Mouse (Mus musculus) heart, embryonic 11.5 days (tissue): ENCODE results near the gene Cd276. TPM values are rescaled to one million over a fixed set of nuclear protein-coding genes. Genes with fewer than 3 reads are reported as not detected.
"Not testable (repeated sequence)": the region's sequence is repeated elsewhere in the genome, so short reads cannot be mapped to it uniquely, and the experiment has no call there.

ENCODE experiments used
- ATAC-seq: fragments of 200-750 bp; cut with Nextera tagmentation; replicated peaks from 2 replicates; pipeline ENCODE4 v1.8.0; 2017; ENCODE audit warnings: moderate library complexity; ENCODE audit not compliant: insufficient number of reproducible peaks, low FRiP score, low TSS enrichment
- H3K27ac ChIP-seq: fragments of 300-500 bp; sonication (generic); 2 replicates; pipeline ENCODE4 v1.5.1; 2014; ENCODE audit warnings: mild to moderate bottlenecking, low read depth, low read length
- H3K27me3 ChIP-seq: fragments of 300-500 bp; sonication (generic); 2 replicates; pipeline ENCODE4 v1.6.1; 2014; ENCODE audit warnings: mild to moderate bottlenecking, low read length, mixed read lengths; ENCODE audit not compliant: control insufficient read depth, insufficient read depth
- H3K36me3 ChIP-seq: fragments of 300-500 bp; sonication (generic); 2 replicates; pipeline ENCODE4 v1.6.1; 2014; ENCODE audit warnings: mild to moderate bottlenecking, low read length, moderate library complexity, mixed read lengths; ENCODE audit not compliant: control insufficient read depth, insufficient read depth
- H3K4me1 ChIP-seq: fragments of 300-500 bp; sonication (generic); 2 replicates; pipeline ENCODE4 v1.6.1; 2014; ENCODE audit warnings: low read length; ENCODE audit not compliant: control insufficient read depth, insufficient read depth
- H3K4me2 ChIP-seq: fragments of 300-500 bp; sonication (generic); 2 replicates; pipeline ENCODE4 v1.6.1; 2014; ENCODE audit warnings: mild to moderate bottlenecking, moderate library complexity
- H3K4me3 ChIP-seq: fragments of 300-500 bp; sonication (generic); 2 replicates; pipeline ENCODE4 v1.5.1; 2014; ENCODE audit warnings: low read depth, low read length
- H3K9ac ChIP-seq: fragments of 300-500 bp; sonication (generic); 2 replicates; pipeline ENCODE4 v1.6.1; 2014; ENCODE audit warnings: mild to moderate bottlenecking, low read depth, low read length, moderate library complexity
- H3K9me3 ChIP-seq: fragments of 300-500 bp; sonication (generic); replicated peaks from 2 replicates; pipeline ENCODE4 v1.6.1; 2016; ENCODE audit warnings: low read length; ENCODE audit not compliant: control insufficient read depth
- WGBS: fragments of 180-500 bp; shearing (Covaris S2); extraction: QIAGEN DNeasy Blood & Tissue Kit; methylation state at CpG from one replicate; pipeline ENCODE4 v1.1.7; 2014; ENCODE audit not compliant: insufficient replicate concordance; 5-methylcytosine and 5-hydroxymethylcytosine counted together
- polyA plus RNA-seq: library from polyadenylated mRNA; unstranded; fragments of >200 nt; fragmentation: Nextera tagmentation; extraction: Ambion mirVana; gene quantifications from 2 replicates; pipeline ENCODE4 v1.2.1, GENCODE M21; 2014

The Cd276 gene
- polyA plus RNA-seq, 1 experiment from 2014 or later, result 29.1 TPM

- not testable (repeated sequence) for H3K9ac ChIP-seq, H3K27me3 ChIP-seq, H3K4me1 ChIP-seq, H3K36me3 ChIP-seq, H3K27ac ChIP-seq, H3K9me3 ChIP-seq, ATAC-seq, H3K4me3 ChIP-seq, H3K4me2 ChIP-seq
- 74% methylated on average over 10 of the region's 10 CpGs for WGBS
Measured at GRCm38 (mm10) chr9:58580453-58581195, 25.4 kb upstream of the Cd276 start.

GRCm38 (mm10) chr9:58578669-58579068 lies 23.4 kb upstream of the Cd276 start:
- WGBS, result 19% methylated on average over 3 of the region's 3 CpGs

GRCm38 (mm10) chr9:58571001-58571400 lies 15.8 kb upstream of the Cd276 start:
- Histone ChIP-seq H3K9me3 (no peaks in the 10 kb centered on the region), H3K9ac (no peak overlapping the region), H3K4me2 (no peak overlapping the region), H3K4me1 (no peaks in the 10 kb centered on the region), H3K27me3 (no peaks in the 10 kb centered on the region), H3K4me3 (no peak overlapping the region), H3K36me3 (no peaks in the 10 kb centered on the region), H3K27ac (no peak overlapping the region)
- no peak for ATAC-seq
- 89% methylated on average over 1 of the region's 1 CpGs for WGBS

More at GRCm38 (mm10) chr9:58578669-58579068, 23.4 kb upstream of the Cd276 start:
- no peaks in the 10 kb centered on the region for H3K27me3 ChIP-seq
- no peak overlapping the region for H3K4me2 ChIP-seq
- H3K4me3 ChIP-seq, result no peak overlapping the region
- no peak overlapping the region for H3K9ac ChIP-seq
- no peaks in the 10 kb centered on the region for H3K36me3 ChIP-seq
- H3K27ac ChIP-seq, result no peak overlapping the region
- no peaks in the 10 kb centered on the region for H3K9me3 ChIP-seq
- H3K4me1 ChIP-seq, result peaks cover 5% of the 10 kb centered on the region
- ATAC-seq, result no peak

- no peak overlapping the region for H3K4me3 ChIP-seq
- H3K9ac ChIP-seq, result no peak overlapping the region
- H3K36me3 ChIP-seq, result no peaks in the 10 kb centered on the region
- H3K4me2 ChIP-seq, result no peak overlapping the region
- no peaks in the 10 kb centered on the region for H3K27me3 ChIP-seq
- H3K4me1 ChIP-seq, result no peaks in the 10 kb centered on the region
- ATAC-seq, result no peak
- no peak overlapping the region for H3K27ac ChIP-seq
- no peaks in the 10 kb centered on the region for H3K9me3 ChIP-seq
Measured at GRCm38 (mm10) chr9:58567682-58568081, 12.4 kb upstream of the Cd276 start.

GRCm38 (mm10) chr9:58565945-58566344 lies 10.7 kb upstream of the Cd276 start:
- H3K4me3 ChIP-seq, H3K27me3 ChIP-seq, H3K36me3 ChIP-seq, H3K9me3 ChIP-seq, H3K9ac ChIP-seq, H3K4me2 ChIP-seq, H3K4me1 ChIP-seq, H3K27ac ChIP-seq, ATAC-seq: not testable (repeated sequence)
- WGBS, result 72% methylated on average over 3 of the region's 3 CpGs

- H3K4me2 ChIP-seq, result no peak overlapping the region
- peaks cover 7% of the 10 kb centered on the region for H3K4me1 ChIP-seq
- H3K27ac ChIP-seq, result no peak overlapping the region
- H3K4me3 ChIP-seq, result no peak overlapping the region
- H3K9ac ChIP-seq, result no peak overlapping the region
- no peaks in the 10 kb centered on the region for H3K36me3 ChIP-seq
- ATAC-seq, result no peak
- WGBS, result 65% methylated on average over 3 of the region's 3 CpGs
- no peaks in the 10 kb centered on the region for H3K9me3 ChIP-seq
- H3K27me3 ChIP-seq, result no peaks in the 10 kb centered on the region
Measured at GRCm38 (mm10) chr9:58560211-58560610, 5.0 kb upstream of the Cd276 start.

- peaks cover 14% of the 10 kb centered on the region for H3K4me1 ChIP-seq
- no peaks in the 10 kb centered on the region for H3K27me3 ChIP-seq
- no peak for ATAC-seq
- H3K36me3 ChIP-seq, result no peaks in the 10 kb centered on the region
- no peak overlapping the region for H3K9ac ChIP-seq
- no peak overlapping the region for H3K27ac ChIP-seq
- no peak overlapping the region for H3K4me2 ChIP-seq
- no peaks in the 10 kb centered on the region for H3K9me3 ChIP-seq
- WGBS, result 67% methylated on average over 3 of the region's 3 CpGs
- no peak overlapping the region for H3K4me3 ChIP-seq
Measured at GRCm38 (mm10) chr9:58557457-58558455, 2.5 kb upstream of the Cd276 start.

- Histone ChIP-seq H3K27ac (no peak overlapping the region), H3K36me3 (no peaks in the 10 kb centered on the region), H3K4me1 (peaks cover 14% of the 10 kb centered on the region), H3K4me3 (no peak overlapping the region), H3K9me3 (no peaks in the 10 kb centered on the region), H3K9ac (no peak overlapping the region), H3K4me2 (no peak overlapping the region), H3K27me3 (no peaks in the 10 kb centered on the region)
- WGBS, result 40% methylated on average over 7 of the region's 7 CpGs
- ATAC-seq, result no peak
Measured at GRCm38 (mm10) chr9:58556627-58557026, 1.4 kb upstream of the Cd276 start.
